Mouse (Mus musculus) C2C12 (cell line): ENCODE data around the gene Vmn1r193.

ENCODE experiments used
- CTCF ChIP-seq: IDR thresholded peaks from one replicate; pipeline ENCODE4 v1.5.1; 2011; ENCODE audit not compliant: control insufficient read depth, insufficient read depth, insufficient read length
- USF1 ChIP-seq: IDR thresholded peaks from one replicate; pipeline ENCODE4 v1.6.1; 2011; ENCODE audit warnings: low read depth, mild to moderate bottlenecking, control low read depth, moderate library complexity

- TF ChIP-seq CTCF, result no peak
- TF ChIP-seq USF1, result no peak
Measured at GRCm38 (mm10) chr13:22191041-22191440, 31.9 kb downstream of the Vmn1r193 start, which contains the start of gene Vmn1r192.
